Mouse (Mus musculus) C2C12 (cell line): ENCODE measurements around the gene Nle1.

Experiments
- CTCF ChIP-seq: IDR thresholded peaks from one replicate; pipeline ENCODE4 v1.5.1; 2011; ENCODE audit not compliant: control insufficient read depth, insufficient read depth, insufficient read length
- USF1 ChIP-seq: IDR thresholded peaks from one replicate; pipeline ENCODE4 v1.6.1; 2011; ENCODE audit warnings: low read depth, mild to moderate bottlenecking, control low read depth, moderate library complexity

- no peak for TF ChIP-seq CTCF
- no peak for TF ChIP-seq USF1
Measured at GRCm38 (mm10) chr11:82875631-82876030, 32.6 kb downstream of the Nle1 start.
